Mouse (Mus musculus): Measurements from ENCODE around the gene Dync1i1.

DNA sequence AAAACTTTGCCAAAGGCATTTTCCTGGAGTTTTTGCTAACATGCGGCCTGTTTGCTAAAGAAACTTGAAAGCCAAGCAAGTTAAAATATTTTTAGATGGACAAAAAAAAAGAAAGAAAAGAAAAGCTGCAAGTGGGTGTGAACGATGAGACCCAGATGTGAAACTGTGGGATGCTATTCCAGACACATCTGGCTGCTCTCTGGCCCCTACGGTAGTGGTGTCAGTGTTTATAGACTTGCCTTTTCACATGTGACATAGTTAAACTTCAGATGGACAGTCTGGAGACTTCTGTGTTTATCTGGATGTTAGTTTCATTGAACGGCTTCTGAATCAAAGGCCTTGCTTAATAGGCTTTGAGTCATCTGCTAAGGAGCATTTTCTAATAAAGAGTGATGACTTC, 195.2 kb downstream of the Dync1i1 start:
- TF ChIP-seq POLR2A (IDR thresholded peaks at IDR 0.05; ENCODE audit: control insufficient read depth in 1 of 2, insufficient read depth in 1 of 2, low read depth in 1 of 2, low read length in 2 of 2, poor library complexity in 1 of 2): no peak
- no peak for TF ChIP-seq CTCF (IDR thresholded peaks at IDR 0.05 in 2 of 3, conservative IDR thresholded peaks at IDR 0.05 in 1 of 3; ENCODE audit: control insufficient read depth in 1 of 3, insufficient read depth in 1 of 3, low read depth in 2 of 3, low read length in 3 of 3, poor library complexity in 1 of 3, severe bottlenecking in 1 of 3)
- TF ChIP-seq ZC3H11A (IDR thresholded peaks at IDR 0.05; ENCODE audit: low read depth, low read length): no peak
- no peak for TF ChIP-seq ZKSCAN1 (IDR thresholded peaks at IDR 0.05; ENCODE audit: low read depth, low read length)
- TF ChIP-seq HCFC1 (IDR thresholded peaks at IDR 0.05; ENCODE audit: low read depth, low read length): no peak
- TF ChIP-seq EP300 (IDR thresholded peaks at IDR 0.05; ENCODE audit: low read depth in 1 of 2, low read length in 2 of 2): no peak
- TF ChIP-seq MYC (IDR thresholded peaks at IDR 0.05; ENCODE audit: low read depth, low read length): no peak
- no peak for TF ChIP-seq SIN3A (IDR thresholded peaks at IDR 0.05; ENCODE audit: low read length)
- no peak for TF ChIP-seq USF1 (IDR thresholded peaks at IDR 0.05; ENCODE audit: low read depth, low read length)
- no peak for TF ChIP-seq GATA1 (IDR thresholded peaks at IDR 0.05; ENCODE audit: low read depth, low read length)
- no peak for TF ChIP-seq GABPA (IDR thresholded peaks at IDR 0.05; ENCODE audit: low read depth, low read length)
- no peak for TF ChIP-seq POLR2AphosphoS2 (IDR thresholded peaks at IDR 0.05; ENCODE audit: low read length)
- no peak for TF ChIP-seq NRF1 (IDR thresholded peaks at IDR 0.05; ENCODE audit: insufficient read depth, low read depth, low read length, poor library complexity, severe bottlenecking)
